ENCODE assay signal across 26 mouse cellular contexts in the genomic region with DNA sequence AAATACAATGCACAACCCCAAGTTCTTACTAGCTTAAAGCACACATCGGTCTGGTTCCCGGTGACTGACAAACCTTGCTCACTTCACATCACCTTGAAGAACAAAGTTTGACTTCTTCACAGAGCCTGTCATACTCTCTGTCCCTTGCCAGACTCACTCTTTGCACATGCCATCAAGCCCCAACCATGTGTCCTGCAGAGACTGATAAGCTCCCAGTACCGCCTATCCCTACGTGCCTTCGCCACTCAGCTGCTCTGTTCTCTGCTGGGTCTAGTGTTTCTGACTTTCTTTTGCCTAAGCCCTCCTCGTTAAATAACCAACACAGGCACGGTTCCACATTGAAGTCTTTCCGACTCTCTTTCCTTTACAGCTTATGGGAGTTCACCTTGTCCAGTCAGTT.
"Had no signal": no experiment of that assay in that cellular context is flagged by ENCODE, and none has a peak within 500 bp of the region (broad histone marks: within the 10 kb centered on the region; RNA-seq: fewer than 3 reads in every experiment).

No protein-coding gene starts in this region.

- H3K9ac ChIP-seq: heart, embryonic 13.5 days; hindbrain, embryonic 12.5 days; hindbrain, embryonic 14.5 days; intestine, embryonic 15.5 days; limb, embryonic 12.5 days; liver, embryonic 13.5 days; liver, embryonic 15.5 days; liver, postnatal 0 days had no signal

- H3K4me1 ChIP-seq: intestine, embryonic 15.5 days; liver, embryonic 13.5 days; liver, embryonic 15.5 days had no signal

- H3K4me2 ChIP-seq: heart, embryonic 13.5 days; hindbrain, embryonic 12.5 days; hindbrain, embryonic 14.5 days; intestine, embryonic 15.5 days; limb, embryonic 12.5 days; liver, embryonic 11.5 days; liver, embryonic 13.5 days; liver, embryonic 15.5 days had no signal

- H3K36me3 ChIP-seq: heart, embryonic 13.5 days; hindbrain, embryonic 10.5 days; hindbrain, embryonic 12.5 days; intestine, embryonic 15.5 days; limb, embryonic 10.5 days; limb, embryonic 12.5 days; liver, embryonic 13.5 days; liver, embryonic 15.5 days had no signal

- ATAC-seq: hindbrain, embryonic 16.5 days; inflammation-experienced regulatory T-cells, adult 6 months; intestine, embryonic 15.5 days; intestine, postnatal 0 days; liver, postnatal 0 days had no signal

- DNase-seq: gastrocnemius, adult 2 months; gastrocnemius, postnatal 10 days; gastrocnemius, postnatal 25 days; heart, postnatal 4 days; kidney, adult 18-20 months; kidney, adult 8-10 months; kidney, postnatal 10 days; kidney, postnatal 25 days; kidney, postnatal 4 days; liver; liver, embryonic 13.5 days; liver, postnatal 0 days had no signal

- H3K27me3 ChIP-seq: heart, embryonic 13.5 days; hindbrain, embryonic 12.5 days; intestine, embryonic 15.5 days; limb, embryonic 12.5 days; liver, embryonic 13.5 days; liver, embryonic 15.5 days had no signal

- H3K4me3 ChIP-seq: gastrocnemius, adult 2 months; heart, embryonic 13.5 days; hindbrain, embryonic 10.5 days; hindbrain, embryonic 12.5 days; intestine, embryonic 15.5 days; layer of hippocampus, adult 2 months; left cerebral cortex, adult 2 months; limb, embryonic 10.5 days; limb, embryonic 12.5 days; liver, embryonic 13.5 days; liver, embryonic 15.5 days had no signal

- H3K9me3 ChIP-seq: heart, embryonic 13.5 days; hindbrain, embryonic 10.5 days; hindbrain, embryonic 12.5 days; intestine, embryonic 15.5 days; limb, embryonic 10.5 days; limb, embryonic 12.5 days; liver, embryonic 13.5 days; liver, embryonic 15.5 days had no signal

- H3K27ac ChIP-seq: gastrocnemius, adult 2 months; heart, embryonic 13.5 days; hindbrain, embryonic 10.5 days; hindbrain, embryonic 12.5 days; hindbrain, embryonic 14.5 days; intestine, embryonic 15.5 days; layer of hippocampus, adult 2 months; left cerebral cortex, adult 2 months; limb, embryonic 10.5 days; limb, embryonic 12.5 days; liver, embryonic 13.5 days; liver, embryonic 15.5 days had no signal
